Mouse (Mus musculus) retina, embryonic 14.5 days (tissue): ENCODE measurements at regions not wholly inside any gene's neighbourhood (a gene's known extent, or its start where the extent isn't known, plus 50 kb on each side); places are given as distances from the start of the nearest gene placed in this dataset.

Source experiments
- DNase-seq: peaks from one replicate; pipeline ENCODE4 v3.0.0-alpha.2; 2015; ENCODE audit warnings: low spot score

- no peak for DNase-seq
Observed at GRCm38 (mm10) chr8:10825192-10825926, 182.9 kb downstream of the Irs2 start.

- DNase-seq: no peak
Observed at GRCm38 (mm10) chr8:10821901-10822300, 186.4 kb downstream of the Irs2 start.

DNA sequence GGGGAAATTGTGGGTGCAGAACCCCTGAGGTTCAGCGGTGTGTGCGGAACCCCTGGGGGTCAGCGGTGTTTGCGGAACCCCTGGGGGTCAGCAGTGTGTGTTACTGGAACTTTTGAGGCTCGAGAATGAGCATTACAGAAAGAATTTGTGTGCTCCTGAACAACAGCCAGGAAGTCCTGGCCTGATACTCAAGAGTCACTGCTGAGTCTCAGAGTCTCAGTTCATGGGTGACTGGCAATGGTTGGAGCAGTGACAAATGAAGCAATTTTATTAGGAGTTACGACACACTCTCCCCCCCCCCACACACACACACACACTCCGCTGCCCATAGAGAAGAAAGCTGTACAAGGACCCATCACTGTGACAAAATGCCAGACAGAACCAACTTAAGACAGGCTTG, 193.8 kb downstream of the Irs2 start:
- DNase-seq: no peak

GRCm38 (mm10) chr8:10812060-10812670, 196.1 kb downstream of the Irs2 start:
- DNase-seq: no peak

- no peak for DNase-seq
Observed at GRCm38 (mm10) chr8:10807040-10807439, 201.2 kb downstream of the Irs2 start.

GRCm38 (mm10) chr8:10805405-10806151, 202.7 kb downstream of the Irs2 start:
- DNase-seq: peak; percentile 47

- DNase-seq: peak; percentile 22
Observed at GRCm38 (mm10) chr8:10804974-10805373, 203.3 kb downstream of the Irs2 start.

GRCm38 (mm10) chr8:10802003-10802402, 206.3 kb downstream of the Irs2 start:
- no peak for DNase-seq

- DNase-seq: no peak
Observed at GRCm38 (mm10) chr8:10801580-10801979, 206.7 kb downstream of the Irs2 start.

DNA sequence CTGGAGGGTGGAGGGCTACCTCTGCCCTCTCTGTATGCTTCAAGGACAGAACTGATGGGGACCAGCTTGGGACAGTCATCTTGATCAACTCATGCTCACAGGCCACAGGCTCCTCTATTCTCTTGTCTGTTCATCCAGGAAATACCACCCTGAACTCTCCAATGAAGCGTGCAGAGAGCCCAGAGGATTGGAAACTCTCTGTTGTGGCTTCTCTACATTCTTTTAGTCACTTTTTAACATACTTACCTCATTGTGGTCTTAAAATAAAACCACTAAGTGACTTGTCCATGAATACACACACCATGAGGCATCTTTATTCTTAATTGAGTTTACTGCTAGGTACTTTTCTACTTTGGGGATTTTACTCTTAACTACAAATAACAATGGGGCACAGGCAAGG, 209.8 kb downstream of the Irs2 start:
- DNase-seq: no peak

DNA sequence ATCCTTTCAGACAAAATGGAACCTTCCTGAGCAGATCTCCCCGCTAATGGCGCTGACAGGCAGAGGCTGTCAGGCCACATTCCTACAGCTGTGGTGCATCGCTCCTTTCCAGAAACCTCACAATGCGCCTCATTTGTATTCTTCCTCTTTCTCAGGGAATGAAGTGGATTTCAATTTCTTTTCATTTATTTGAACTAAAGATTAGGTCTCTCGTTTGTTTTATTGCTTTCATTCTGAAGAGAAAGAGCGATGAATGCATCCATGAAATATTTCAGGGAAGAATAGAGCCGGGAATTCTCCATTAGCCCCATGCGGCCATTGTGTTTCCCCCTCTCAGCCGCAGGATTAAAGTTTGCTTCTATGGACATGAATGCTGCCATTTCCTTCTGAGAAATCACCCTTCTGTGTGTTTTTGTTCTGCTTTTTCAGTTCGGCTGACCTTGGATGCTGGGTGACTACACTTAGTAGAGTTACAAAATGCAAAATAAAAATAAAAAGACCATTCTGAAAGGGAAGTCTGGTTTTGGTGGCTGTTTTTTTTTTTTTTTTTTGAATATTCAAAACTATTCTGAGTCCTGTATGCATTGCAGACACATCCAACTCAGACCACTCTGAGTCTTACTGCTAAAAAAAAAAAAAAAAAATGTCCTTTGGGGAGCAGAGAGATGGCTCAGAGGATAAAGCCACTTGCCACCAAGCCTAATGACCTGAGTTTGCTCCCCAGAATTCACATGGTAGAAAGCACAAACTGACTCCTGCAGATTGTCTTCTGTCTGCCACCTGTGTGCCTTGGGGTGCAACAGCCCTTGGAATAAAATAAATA, 213.7 kb downstream of the Irs2 start:
- peak; percentile 43 for DNase-seq

DNA sequence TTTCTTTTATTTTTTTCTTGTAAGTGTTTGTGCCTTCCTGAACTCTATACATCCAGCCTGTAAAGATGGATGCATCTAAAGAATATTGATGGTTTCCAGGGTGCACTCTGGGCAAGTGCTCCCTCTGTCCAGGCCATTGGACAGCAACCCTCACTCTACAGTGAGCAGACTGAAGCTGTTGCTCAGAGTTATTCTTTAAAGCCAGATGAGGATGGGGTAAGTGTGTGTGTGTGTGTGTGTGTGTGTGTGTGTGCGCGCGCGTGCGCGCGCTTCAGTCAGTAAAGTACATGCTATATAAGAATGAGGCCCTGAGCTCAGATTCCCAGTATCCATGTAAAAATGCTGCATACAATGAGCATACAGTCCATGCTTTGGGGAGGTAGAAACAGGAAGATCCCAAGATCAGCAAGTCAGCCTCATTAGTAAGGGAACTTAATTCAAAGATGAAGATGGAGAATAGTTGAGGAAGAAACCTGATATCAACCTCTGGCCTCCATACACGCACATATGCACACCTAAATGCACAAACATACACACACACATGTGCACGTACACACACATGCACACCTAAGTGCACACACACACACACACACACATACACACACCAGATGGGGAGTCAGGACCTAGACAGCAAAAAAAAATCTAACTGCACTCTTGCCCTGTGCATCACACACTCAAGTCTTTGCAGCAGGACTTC, 214.4 kb downstream of the Irs2 start:
- no peak for DNase-seq

GRCm38 (mm10) chr8:10788496-10789200, 219.6 kb downstream of the Irs2 start:
- no peak for DNase-seq

DNA sequence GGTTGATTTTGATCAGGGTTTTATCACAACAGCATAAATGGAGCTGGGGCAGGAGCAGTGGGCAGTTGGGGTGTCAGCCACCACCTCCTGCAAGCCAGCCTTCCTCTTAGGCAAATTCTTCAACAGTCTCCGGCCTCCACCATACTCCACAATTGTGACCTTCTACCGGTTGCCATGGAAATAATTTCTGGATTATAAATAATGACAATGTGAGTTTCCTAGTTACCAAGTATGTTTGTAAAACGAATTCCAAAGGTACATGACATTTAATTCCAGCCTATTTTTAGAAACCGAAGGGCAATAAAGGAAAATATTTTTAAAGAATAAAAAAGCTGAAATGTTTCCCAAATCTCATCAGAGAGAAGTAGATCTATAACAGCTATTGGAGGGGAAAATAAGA, 222.5 kb downstream of the Irs2 start:
- no peak for DNase-seq

DNA sequence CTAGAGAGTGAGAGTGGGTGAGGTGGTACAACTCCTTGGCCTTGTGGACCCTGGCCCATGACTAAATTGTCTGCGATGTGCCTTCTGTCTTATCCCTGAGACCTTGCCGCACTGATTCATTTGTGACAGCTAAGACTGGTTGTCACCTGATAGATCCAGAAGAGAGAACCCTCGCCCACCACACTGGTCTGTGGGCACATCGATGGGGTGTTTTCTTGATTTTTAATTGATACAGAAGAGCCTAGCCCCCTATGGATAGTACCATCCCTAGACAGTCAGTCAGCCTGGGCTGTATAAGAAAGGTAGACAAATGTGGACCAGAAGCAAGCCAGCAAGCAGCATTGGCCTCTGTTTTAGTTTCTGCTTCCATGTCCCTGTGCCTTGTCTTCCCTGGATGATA, 222.9 kb downstream of the Irs2 start:
- DNase-seq: no peak

GRCm38 (mm10) chr8:10784481-10784880, 223.8 kb downstream of the Irs2 start:
- no peak for DNase-seq

GRCm38 (mm10) chr8:10781860-10782259, 226.4 kb downstream of the Irs2 start:
- DNase-seq: no peak

- no peak for DNase-seq
Observed at GRCm38 (mm10) chr8:10779636-10780035, 228.6 kb downstream of the Irs2 start.

- no peak for DNase-seq
Observed at GRCm38 (mm10) chr8:10775202-10776010, 232.9 kb downstream of the Irs2 start.

- no peak for DNase-seq
Observed at GRCm38 (mm10) chr8:10774778-10775177, 233.5 kb downstream of the Irs2 start.
